ENCODE assay signal across 7 mouse cellular contexts in the genomic region with DNA sequence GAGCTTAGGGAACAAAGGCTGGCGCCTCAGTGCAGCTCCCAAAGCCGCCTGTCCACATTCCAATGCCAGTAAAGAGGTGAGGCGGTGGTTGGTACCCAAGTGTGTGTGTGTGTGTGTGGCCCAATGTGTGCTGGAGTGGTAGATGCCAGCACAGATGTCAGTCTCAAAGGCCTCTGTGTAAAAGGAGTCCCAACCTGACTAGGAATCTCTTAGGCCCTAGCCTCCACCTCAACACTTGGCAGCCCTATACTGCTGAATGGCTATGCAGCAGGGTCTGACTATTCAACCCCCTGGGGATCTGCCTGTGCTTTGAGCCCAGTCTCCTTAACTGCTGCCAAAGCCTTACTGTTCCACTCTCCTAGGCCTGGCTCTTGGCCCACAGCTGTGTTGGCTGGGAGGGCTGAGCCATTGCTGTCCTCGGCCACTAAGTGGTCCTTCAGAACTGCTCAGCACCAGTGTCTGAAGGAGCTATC. TPM values are rescaled to one million over a fixed set of nuclear protein-coding genes. Genes with fewer than 3 reads are reported as not detected.
DNase-seq lines count a peak whose midpoint lies in the region; ATAC-seq and TF ChIP-seq lines count a peak whose summit lies in the region.

No protein-coding gene starts in this region.

- WGBS in lung, embryonic 14.5 days: 64% methylated on average over 4 of the region's 4 CpGs

- no peaks in the 10 kb centered on the region for H3K9me3 ChIP-seq in lung, embryonic 14.5 days (ENCODE audit: low read depth, low read length)

- DNase-seq in kidney, postnatal 10 days: peak; percentile 64
- DNase-seq in kidney, adult 8-10 months: no peak
- DNase-seq in cerebellum, adult 9-11 months: peak; percentile 66
- peak; percentile 62 to 77 for DNase-seq in gastrocnemius, postnatal 36 days
- DNase-seq in lung, embryonic 14.5 days: peak; percentile 69
- DNase-seq in embryo, embryonic 11 days: no peak
- no peak for DNase-seq in right cerebral cortex, postnatal 25 days

- peak overlapping the region; percentile 80 for H3K27ac ChIP-seq in lung, embryonic 14.5 days (ENCODE audit: low read depth)

- no peak for TF ChIP-seq CTCF in lung, embryonic 14.5 days (IDR thresholded peaks at IDR 0.05; ENCODE audit: low read depth)

- no peak overlapping the region for H3K4me3 ChIP-seq in lung, embryonic 14.5 days (ENCODE audit: low read depth, low read length)

- peaks cover 65% of the 10 kb centered on the region for H3K36me3 ChIP-seq in lung, embryonic 14.5 days (ENCODE audit: insufficient read depth)

- 0 out of 2 replicates have a peak, but pooled peaks cover 5% of the 10 kb centered on the region for H3K4me1 ChIP-seq in lung, embryonic 14.5 days (ENCODE audit: insufficient read depth)

- no peaks in the 10 kb centered on the region for H3K27me3 ChIP-seq in lung, embryonic 14.5 days (ENCODE audit: insufficient read depth, low read length)

- intact Hi-C loops in gastrocnemius, postnatal 36 days (cut with DNase I): no loop called here

- no peak overlapping the region for H3K9ac ChIP-seq in lung, embryonic 14.5 days

- no peak overlapping the region for H3K4me2 ChIP-seq in lung, embryonic 14.5 days

- peak; percentile 79 for ATAC-seq in lung, embryonic 14.5 days (ENCODE audit: insufficient read depth)

RNA-seq across cellular contexts. Expression of a gene that starts 5.1 kb away (rescaled TPM):
- total RNA-seq in gastrocnemius, postnatal 36 days (2021): 1 to 10 TPM; 4.7 to 5.2 TPM
- polyA plus RNA-seq in lung, embryonic 14.5 days (2014; fragmentation: Nextera tagmentation; extraction: Ambion mirVana): 19.6 and 26.6 TPM in 2 replicates

RNA-seq across cellular contexts. Expression of a gene that starts 19.8 kb away (rescaled TPM):
- total RNA-seq in gastrocnemius, postnatal 36 days (2021): 10 to 100 TPM; 21.5 to 26.1 TPM
- 54.1 and 54.2 TPM in 2 replicates for polyA plus RNA-seq in lung, embryonic 14.5 days (2014; fragmentation: Nextera tagmentation; extraction: Ambion mirVana)

RNA-seq across cellular contexts. Expression of a gene that starts 20.2 kb away (rescaled TPM):
- total RNA-seq in gastrocnemius, postnatal 36 days (2021): 10 to 100 TPM; 11.3 to 11.5 TPM
- polyA plus RNA-seq in lung, embryonic 14.5 days (2014; fragmentation: Nextera tagmentation; extraction: Ambion mirVana): 35.7 and 41.1 TPM in 2 replicates

Comparison
In these comparisons a context has a peak if more than half of its experiments do, and no peak if none do; other contexts are left out.
1. DNase-seq: peak in kidney, postnatal 10 days (single experiment), cerebellum, adult 9-11 months (single experiment), gastrocnemius, postnatal 36 days (2 of 2) and lung, embryonic 14.5 days (single experiment); none in kidney, adult 8-10 months (0 of 2), embryo, embryonic 11 days (single experiment) and right cerebral cortex, postnatal 25 days (single experiment).